Mouse (Mus musculus) hindbrain, embryonic 16.5 days (tissue): ENCODE measurements around the gene Stub1. TPM values are rescaled to one million over a fixed set of nuclear protein-coding genes. Genes with fewer than 3 reads are reported as not detected.

Experiments used
- ATAC-seq: fragments of 200-750 bp; cut with Nextera tagmentation; 2 replicates; pipeline ENCODE4 v1.8.0; 2017; ENCODE audit warnings: moderate TSS enrichment, moderate library complexity
- H3K27ac ChIP-seq: fragments of 300-500 bp; sonication (generic); 2 replicates; pipeline ENCODE4 v1.5.1; 2014; ENCODE audit warnings: low read depth, mild to moderate bottlenecking, control low read depth, low read length, moderate library complexity
- H3K27me3 ChIP-seq: fragments of 300-500 bp; sonication (generic); replicated peaks from 2 replicates; pipeline ENCODE4 v1.6.1; 2014; ENCODE audit warnings: low read length; ENCODE audit not compliant: control insufficient read depth, insufficient read depth
- H3K36me3 ChIP-seq: fragments of 300-500 bp; sonication (generic); 2 replicates; pipeline ENCODE4 v1.6.1; 2014; ENCODE audit warnings: mild to moderate bottlenecking, low read length, moderate library complexity, mixed read lengths; ENCODE audit not compliant: control insufficient read depth, insufficient read depth
- H3K4me1 ChIP-seq: fragments of 300-500 bp; sonication (generic); 2 replicates; pipeline ENCODE4 v1.6.1; 2014; ENCODE audit warnings: low read depth, low read length; ENCODE audit not compliant: control insufficient read depth, insufficient read depth
- H3K4me2 ChIP-seq: fragments of 300-500 bp; sonication (generic); 2 replicates; pipeline ENCODE4 v1.6.1; 2014; ENCODE audit warnings: mild to moderate bottlenecking, low read length, control low read depth, moderate library complexity
- H3K4me3 ChIP-seq: fragments of 300-500 bp; sonication (generic); 2 replicates; pipeline ENCODE4 v1.5.1; 2014; ENCODE audit warnings: mild to moderate bottlenecking, low read length, control low read depth, moderate library complexity
- H3K9ac ChIP-seq: fragments of 300-500 bp; sonication (generic); 2 replicates; pipeline ENCODE4 v1.6.1; 2014; ENCODE audit warnings: low read depth, mild to moderate bottlenecking, control low read depth, low read length, moderate library complexity
- H3K9me3 ChIP-seq: fragments of 300-500 bp; sonication (generic); 2 replicates; pipeline ENCODE4 v1.6.1; 2014; ENCODE audit warnings: mild to moderate bottlenecking, low read length, moderate library complexity; ENCODE audit not compliant: control insufficient read depth
- WGBS: fragments of 180-500 bp; shearing (Covaris S2); extraction: QIAGEN DNeasy Blood & Tissue Kit; methylation state at CpG from one replicate; pipeline ENCODE4 v1.1.7; 2014; 5-methylcytosine and 5-hydroxymethylcytosine counted together
- polyA plus RNA-seq: library from polyadenylated mRNA; unstranded; fragments of >200 nt; fragmentation: Nextera tagmentation; extraction: Ambion mirVana; gene quantifications from 2 replicates; pipeline ENCODE4 v1.2.1, GENCODE M21; 2015

Gene Stub1
- polyA plus RNA-seq, 1 experiment from 2014 or later = 428 TPM

DNA sequence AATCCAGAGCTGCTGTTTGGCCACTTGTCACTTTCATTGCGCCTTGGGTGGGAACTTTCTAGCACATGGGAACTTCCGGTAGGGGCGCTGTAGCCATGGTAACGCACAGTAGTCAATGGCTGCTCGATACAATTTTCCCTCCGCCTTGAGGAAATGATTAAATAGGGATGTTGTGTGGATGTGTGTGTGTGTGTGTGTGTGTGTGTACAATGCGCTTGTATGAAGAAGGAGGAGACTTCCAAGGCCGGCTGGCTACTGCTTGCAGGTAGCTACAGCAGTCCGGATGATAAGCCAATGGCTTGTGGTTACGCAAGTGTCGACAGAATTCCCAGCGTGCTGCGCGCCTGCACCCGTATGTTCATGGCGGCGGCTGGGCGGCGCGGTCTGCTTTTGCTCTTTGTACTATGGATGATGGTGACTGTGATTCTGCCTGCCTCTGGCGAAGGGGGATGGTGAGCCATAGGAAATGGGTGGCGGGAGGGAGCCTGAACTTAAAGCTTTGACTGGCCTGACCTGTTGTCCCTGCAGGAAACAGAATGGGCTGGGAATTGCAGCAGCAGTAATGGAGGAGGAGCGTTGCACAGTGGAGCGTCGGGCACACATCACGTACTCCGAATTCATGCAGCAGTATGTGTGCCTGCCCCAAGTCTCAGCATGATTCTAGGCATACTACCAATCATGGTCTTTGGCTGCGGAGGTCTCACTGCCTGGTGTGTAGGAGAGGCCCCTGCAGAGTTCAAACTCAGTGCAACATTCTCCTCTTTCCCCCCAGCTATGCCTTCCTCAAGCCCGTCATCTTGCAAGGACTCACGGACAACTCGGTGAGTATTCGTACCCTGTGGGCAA lies 4.3 kb downstream of the Stub1 start, which contains the start of gene Jmjd8:
Gene Jmjd8, plus strand, starts transcription at position 156 of the 846 bp plus-strand sequence.
- Histone ChIP-seq H3K27me3 (no peaks in the 10 kb centered on the region), H3K27ac (peak within 1 kb of the TSS; percentile 92), H3K4me3 (peak within 1 kb of the TSS; percentile 63), H3K9ac (peak within 1 kb of the TSS; percentile 81), H3K4me2 (peak within 1 kb of the TSS; percentile 69), H3K9me3 (no peaks in the 10 kb centered on the region), H3K36me3 (peaks cover 21% of the 10 kb centered on the region), H3K4me1 (peaks cover 63% of the 10 kb centered on the region)
- peak; percentile 62 for ATAC-seq
- 1% methylated on average over 32 of the region's 32 CpGs for WGBS

DNA sequence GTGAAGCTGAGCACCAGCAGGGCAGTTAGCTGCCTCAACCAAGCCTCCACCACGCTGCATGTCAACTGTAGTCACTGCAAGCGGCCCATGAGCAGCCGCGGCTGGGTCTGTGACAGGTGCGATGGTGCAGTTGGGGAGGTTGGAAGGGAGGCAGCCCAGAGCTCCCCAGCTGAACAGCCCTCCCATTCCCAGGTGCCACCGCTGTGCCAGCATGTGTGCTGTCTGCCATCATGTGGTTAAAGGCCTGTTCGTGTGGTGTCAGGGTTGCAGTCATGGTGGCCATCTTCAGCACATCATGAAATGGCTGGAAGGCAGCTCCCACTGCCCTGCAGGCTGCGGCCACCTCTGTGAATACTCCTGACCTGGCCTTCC lies 5.0 kb downstream of the Stub1 start:
- peak overlapping the region; percentile 81 for H3K9ac ChIP-seq
- 83% methylated on average over 8 of the region's 8 CpGs for WGBS
- peaks cover 21% of the 10 kb centered on the region for H3K36me3 ChIP-seq
- H3K27me3 ChIP-seq = no peaks in the 10 kb centered on the region
- H3K9me3 ChIP-seq = no peaks in the 10 kb centered on the region
- H3K4me1 ChIP-seq = peaks cover 62% of the 10 kb centered on the region
- H3K4me2 ChIP-seq = peak overlapping the region; percentile 69
- no peak for ATAC-seq
- peak overlapping the region; percentile 63 for H3K4me3 ChIP-seq
- H3K27ac ChIP-seq = peak overlapping the region; percentile 92

- no peaks in the 10 kb centered on the region for H3K9me3 ChIP-seq
- H3K4me3 ChIP-seq = no peak overlapping the region
- no peak overlapping the region for H3K9ac ChIP-seq
- peaks cover 64% of the 10 kb centered on the region for H3K4me1 ChIP-seq
- no peaks in the 10 kb centered on the region for H3K27me3 ChIP-seq
- peaks cover 21% of the 10 kb centered on the region for H3K36me3 ChIP-seq
- no peak overlapping the region for H3K4me2 ChIP-seq
- WGBS = 91% methylated on average over 22 of the region's 22 CpGs
- no peak for ATAC-seq
- no peak overlapping the region; the same call in 1 of the 2 replicates for H3K27ac ChIP-seq
These were observed 5.5 kb downstream of the Stub1 start for GRCm38 (mm10) chr17:25827546-25828222.

GRCm38 (mm10) chr17:25827011-25827410 lies 6.2 kb downstream of the Stub1 start:
- Histone ChIP-seq H3K4me1 (peaks cover 62% of the 10 kb centered on the region), H3K27ac (no peak overlapping the region), H3K4me3 (no peak overlapping the region), H3K9me3 (no peaks in the 10 kb centered on the region), H3K4me2 (no peak overlapping the region), H3K27me3 (no peaks in the 10 kb centered on the region), H3K36me3 (peaks cover 21% of the 10 kb centered on the region), H3K9ac (no peak overlapping the region)
- no peak for ATAC-seq
- 94% methylated on average over 13 of the region's 13 CpGs for WGBS

- H3K9me3 ChIP-seq = no peaks in the 10 kb centered on the region
- H3K4me2 ChIP-seq = no peak overlapping the region
- no peak for ATAC-seq
- H3K9ac ChIP-seq = no peak overlapping the region
- H3K36me3 ChIP-seq = peaks cover 17% of the 10 kb centered on the region
- 97% methylated on average over 27 of the region's 27 CpGs for WGBS
- peaks cover 53% of the 10 kb centered on the region for H3K4me1 ChIP-seq
- H3K4me3 ChIP-seq = no peak overlapping the region
- H3K27ac ChIP-seq = no peak overlapping the region
- no peaks in the 10 kb centered on the region for H3K27me3 ChIP-seq
These were observed 7.1 kb downstream of the Stub1 start for GRCm38 (mm10) chr17:25825984-25826570.

DNA sequence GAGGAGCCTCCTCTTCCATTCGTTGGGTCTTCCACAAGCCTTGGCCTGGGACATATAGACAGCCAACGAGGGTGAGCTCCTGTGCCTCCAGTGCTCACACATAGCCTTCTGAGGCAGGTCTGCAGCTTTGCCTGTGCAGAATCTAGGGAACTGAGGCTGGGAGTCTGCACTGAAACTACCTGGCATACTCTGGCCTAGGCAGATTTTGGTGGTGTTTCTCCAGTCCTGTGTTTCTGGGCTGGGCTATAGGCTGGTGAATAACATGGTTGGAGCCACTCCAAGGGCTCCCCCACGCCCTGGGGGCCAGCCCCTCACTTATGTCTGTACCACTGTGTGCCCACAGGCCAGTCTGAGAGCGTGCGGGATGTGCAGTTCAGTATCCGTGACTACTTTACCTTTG lies 7.9 kb downstream of the Stub1 start:
- Histone ChIP-seq H3K4me2 (no peak overlapping the region), H3K9ac (no peak overlapping the region), H3K4me1 (peaks cover 45% of the 10 kb centered on the region), H3K36me3 (peaks cover 10% of the 10 kb centered on the region), H3K4me3 (no peak overlapping the region), H3K27me3 (no peaks in the 10 kb centered on the region), H3K27ac (no peak overlapping the region), H3K9me3 (no peaks in the 10 kb centered on the region)
- ATAC-seq = no peak
- 88% methylated on average over 6 of the region's 6 CpGs for WGBS

DNA sequence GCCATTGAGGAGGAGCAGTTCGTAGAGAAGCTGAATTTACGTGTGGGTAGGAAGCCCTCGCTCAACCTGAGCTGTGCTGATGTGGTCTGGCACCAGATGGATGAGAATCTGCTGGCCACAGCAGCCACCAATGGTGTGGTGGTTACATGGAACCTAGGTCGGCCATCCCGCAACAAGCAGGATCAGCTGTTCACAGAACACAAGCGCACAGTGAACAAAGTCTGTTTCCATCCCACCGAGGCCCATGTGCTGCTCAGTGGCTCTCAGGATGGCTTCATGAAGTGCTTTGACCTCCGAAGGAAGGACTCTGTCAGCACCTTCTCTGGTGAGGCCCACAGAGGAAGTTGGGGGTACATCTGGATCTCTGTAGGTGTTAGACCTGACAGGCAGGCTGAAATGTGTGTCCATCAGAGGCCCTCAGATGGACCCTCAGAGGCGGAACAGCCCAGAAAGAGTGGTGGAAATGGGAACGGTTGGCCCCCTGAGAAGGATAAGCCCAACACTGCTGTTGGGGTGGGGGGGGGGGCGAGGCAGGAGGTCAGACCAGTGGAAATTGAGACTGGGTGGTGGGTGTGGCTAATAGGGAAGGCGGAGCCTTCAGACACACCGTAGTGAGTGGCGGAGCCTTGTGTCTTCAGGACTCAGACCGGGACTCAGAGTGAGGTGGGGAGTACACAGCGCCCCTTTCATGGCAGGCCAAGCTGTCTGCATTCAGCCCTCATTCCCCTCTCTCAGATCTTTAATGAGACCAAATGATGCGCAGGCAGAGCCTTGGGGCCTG lies 8.7 kb downstream of the Stub1 start:
- no peak for ATAC-seq
- 78% methylated on average over 16 of the region's 17 CpGs for WGBS
- Histone ChIP-seq H3K4me3 (peak overlapping the region; percentile 73), H3K9me3 (no peaks in the 10 kb centered on the region), H3K36me3 (peaks cover 13% of the 10 kb centered on the region), H3K4me2 (peak overlapping the region; percentile 99), H3K27me3 (no peaks in the 10 kb centered on the region), H3K9ac (peak overlapping the region; percentile 77; the same call in 1 of the 2 replicates), H3K27ac (no peak overlapping the region), H3K4me1 (peaks cover 38% of the 10 kb centered on the region)

GRCm38 (mm10) chr17:25823452-25823851 lies 9.8 kb downstream of the Stub1 start, which contains the start of gene Wdr24:
Gene Wdr24, plus strand, starts transcription at chr17:25823627.
- Histone ChIP-seq H3K4me1 (peaks cover 35% of the 10 kb centered on the region), H3K4me2 (peak within 1 kb of the TSS; percentile 99), H3K4me3 (peak within 1 kb of the TSS; percentile 73), H3K27ac (peak within 1 kb of the TSS; percentile 73), H3K27me3 (peaks cover 2% of the 10 kb centered on the region; the same call in 1 of the 2 replicates), H3K36me3 (peaks cover 18% of the 10 kb centered on the region), H3K9me3 (no peaks in the 10 kb centered on the region), H3K9ac (peak within 1 kb of the TSS; percentile 77)
- peak; percentile 81 for ATAC-seq
- 1% methylated on average over 18 of the region's 18 CpGs for WGBS
